Mouse (Mus musculus) neutrophil, adult 59 days (primary cell): Measurements from ENCODE around the gene Cldn2. TPM values are rescaled to one million over a fixed set of nuclear protein-coding genes. Genes with fewer than 3 reads are reported as not detected.

ENCODE experiments used
- total RNA-seq, 2 experiments: library from RNA; stranded (reverse); gene quantifications; 1 replicate in 1 of 2; 2 replicates in 1 of 2; pipeline ENCODE4 v1.2.4; 2023

Cldn2 gene
- total RNA-seq: not detected

DNA sequence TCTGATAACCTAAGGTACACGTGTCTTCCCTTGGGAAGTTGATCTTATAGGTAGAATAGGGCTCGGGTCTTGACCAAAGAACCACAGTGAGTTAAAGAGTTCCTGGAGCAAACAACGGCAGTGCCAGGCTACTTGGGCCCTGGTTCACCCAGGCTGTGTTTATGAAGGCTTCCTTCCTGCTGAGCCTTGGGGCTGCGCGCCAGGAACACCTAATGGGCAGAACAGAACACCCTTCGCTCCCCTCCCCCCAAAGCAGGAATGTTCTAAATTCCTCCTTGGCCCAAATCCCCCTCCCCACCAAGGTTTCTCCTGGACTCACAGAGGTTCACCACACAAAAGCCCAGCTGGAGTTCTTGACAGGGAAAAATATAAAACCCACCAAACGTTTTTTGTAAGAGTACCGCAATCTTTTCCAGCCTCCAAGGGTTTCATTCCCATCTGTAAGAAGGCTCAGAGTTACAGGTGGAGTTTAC is at the start of gene Cldn2:
Gene Cldn2 (plus strand): TSS at position 423 of the 473 bp plus-strand sequence.

DNA sequence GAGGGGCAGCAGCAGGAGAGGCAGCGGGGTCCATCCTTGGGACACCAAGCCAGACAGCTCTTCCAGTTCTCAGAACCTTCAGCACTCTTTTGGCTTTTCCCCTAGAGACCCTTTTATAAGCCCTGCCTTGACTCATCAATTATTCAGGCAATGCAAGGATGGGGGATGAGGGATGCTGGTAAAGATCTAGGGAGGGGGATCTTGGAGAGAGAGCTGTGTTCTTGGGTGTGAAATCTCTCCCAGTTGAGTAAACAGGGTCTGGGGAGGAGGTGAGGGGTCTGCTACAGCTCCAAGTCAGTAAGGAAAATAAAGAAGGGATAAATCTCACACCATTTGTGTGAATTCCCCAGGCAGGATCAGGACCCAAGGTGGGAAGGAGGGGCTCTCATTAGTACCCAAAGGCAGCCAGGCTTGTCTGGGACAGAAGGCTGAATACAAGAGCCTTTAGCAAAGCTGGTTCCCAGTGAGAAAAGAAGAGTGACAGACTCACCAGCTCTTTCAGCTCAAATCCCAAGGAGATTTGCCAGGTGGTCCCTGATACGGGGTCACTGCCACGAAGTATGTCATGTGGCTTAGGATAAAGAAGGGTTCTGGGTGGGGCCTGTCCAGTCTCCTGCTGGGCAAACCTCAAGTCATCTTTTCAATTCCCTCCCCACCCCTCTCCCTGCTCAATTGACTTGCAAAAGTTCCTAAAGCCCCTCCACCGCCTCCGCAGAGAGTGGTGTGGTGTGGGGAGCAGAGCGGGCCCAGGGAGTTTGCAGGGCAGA is 18.2 kb upstream of the Cldn2 start, which contains the start of gene Ripply1:
Gene Ripply1 (minus strand): TSS at position 76 of the 767 bp plus-strand sequence.

Other genes with a start within 250 kb of the Cldn2 start
- gene Rnf128, start 237.5 kb upstream of the Cldn2 start, total RNA-seq: 1 to 10 TPM; 1.3 to 3.3 TPM
- gene Tbc1d8b, start 115.8 kb upstream of the Cldn2 start, total RNA-seq: 1 to 10 TPM; 3.5 to 4.6 TPM
- gene Gm15013, start 86.3 kb upstream of the Cldn2 start, total RNA-seq: not detected
- not detected for gene Ripply1, start 18.5 kb upstream of the Cldn2 start, total RNA-seq
- gene Morc4, start 70.8 kb downstream of the Cldn2 start, total RNA-seq: 1 to 10 TPM in 1 of 2 experiments, under 1 TPM in 1; 0.82 to 1.1 TPM
- 10 to 100 TPM in 1 of 2 experiments, 1 to 10 TPM in 1; 9.3 to 11.5 TPM for gene Rbm41, start 197.8 kb downstream of the Cldn2 start, total RNA-seq